In the genomic region with DNA sequence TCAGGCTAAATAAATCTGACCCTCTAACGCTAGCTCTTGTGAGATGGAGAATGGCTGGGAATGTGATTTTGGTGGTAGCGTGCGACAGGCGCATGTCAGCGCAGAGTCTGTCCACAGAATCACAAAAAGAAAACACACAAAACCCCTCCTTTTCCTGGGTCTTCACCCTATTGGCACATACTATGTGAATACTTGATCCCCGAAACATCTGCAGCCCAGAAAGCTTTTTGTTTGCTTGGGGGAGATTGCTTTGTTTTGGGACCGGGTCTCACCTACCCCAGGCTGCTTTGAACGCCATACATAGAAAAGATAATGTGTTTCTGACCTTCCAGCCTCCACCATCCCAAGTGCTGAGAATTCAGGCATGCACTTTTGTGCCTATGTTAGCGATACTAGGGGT, we compare ENCODE assay signal across 8 mouse cellular contexts. TPM values are rescaled to one million over a fixed set of nuclear protein-coding genes. Genes with fewer than 3 reads are reported as not detected.
DNase-seq lines count a peak whose midpoint lies in the region; ATAC-seq and TF ChIP-seq lines count a peak whose summit lies in the region.

No protein-coding gene starts in this region.

- H3K9ac ChIP-seq in heart, adult 2 months (ENCODE audit: low read depth, low read length) = no peak overlapping the region; the same call in 1 of the 2 replicates
- H3K9ac ChIP-seq in forebrain, postnatal 0 days = peak overlapping the region; percentile 35; the same call in 1 of the 2 replicates
- peak overlapping the region; percentile 22; the same call in 1 of the 2 replicates for H3K9ac ChIP-seq in liver, embryonic 16.5 days (ENCODE audit: low read depth, low read length)

- H3K4me3 ChIP-seq in heart, adult 2 months = peak overlapping the region; percentile 38
- H3K4me3 ChIP-seq in E14TG2a.4 (replicated peaks; ENCODE audit: low read length) = peak overlapping the region; percentile 75
- H3K4me3 ChIP-seq in forebrain, postnatal 0 days (ENCODE audit: low read depth, low read length) = peak overlapping the region; percentile 81
- peak overlapping the region; percentile 46 for H3K4me3 ChIP-seq in liver, embryonic 16.5 days (ENCODE audit: low read depth, low read length)

- H3K9me3 ChIP-seq in E14TG2a.4 (ENCODE audit: low read length) = no peaks in the 10 kb centered on the region
- H3K9me3 ChIP-seq in forebrain, postnatal 0 days (ENCODE audit: low read length) = no peaks in the 10 kb centered on the region
- no peaks in the 10 kb centered on the region for H3K9me3 ChIP-seq in liver, embryonic 16.5 days (replicated peaks; ENCODE audit: control insufficient read depth, low read length)

- intact Hi-C loops in heart, adult 2 months (cut with DNase I) = loop anchor here (5.0 kb wide), 1 partner anchor 59 kb away; the partner anchor contains the start of genes 1300017J02Rik and Topbp1
- intact Hi-C loops in heart, postnatal 25 days (cut with DNase I) = loop anchor here (5.0 to 10.0 kb wide), 2 partner anchors 164 to 638 kb away; partner anchors contain the start of genes Nphp3 and Srprb

- no peak for TF ChIP-seq POLR2A in heart, adult 2 months (IDR thresholded peaks at IDR 0.05; ENCODE audit: insufficient read depth, low read depth, low read length)

- H3K36me3 ChIP-seq in heart, adult 2 months (ENCODE audit: control insufficient read depth, insufficient read depth, low read length) = peaks cover 15% of the 10 kb centered on the region
- peaks cover 27% of the 10 kb centered on the region for H3K36me3 ChIP-seq in E14TG2a.4 (ENCODE audit: insufficient read depth, low read length)
- no peaks in the 10 kb centered on the region for H3K36me3 ChIP-seq in forebrain, postnatal 0 days (ENCODE audit: insufficient read depth)
- H3K36me3 ChIP-seq in liver, embryonic 16.5 days (ENCODE audit: control insufficient read depth, insufficient read depth) = peaks cover 3% of the 10 kb centered on the region

- peaks cover 3% of the 10 kb centered on the region; the same call in 1 of the 2 replicates for H3K79me2 ChIP-seq in heart, adult 2 months (replicated peaks; ENCODE audit: control insufficient read depth, insufficient read depth, low read length)

- TF ChIP-seq CTCF in heart, adult 2 months (IDR thresholded peaks at IDR 0.05) = no peak
- TF ChIP-seq CTCF in E14TG2a.4 (conservative IDR thresholded peaks at IDR 0.05; ENCODE audit: low read length) = no peak
- no peak for TF ChIP-seq CTCF in forebrain, postnatal 0 days (IDR thresholded peaks at IDR 0.05; ENCODE audit: low read depth)

- no peak for TF ChIP-seq EP300 in heart, adult 2 months (IDR thresholded peaks at IDR 0.05; ENCODE audit: insufficient read depth, low read depth, low read length)

- peak overlapping the region; percentile 57 for H3K4me2 ChIP-seq in forebrain, postnatal 0 days (ENCODE audit: low read depth)
- H3K4me2 ChIP-seq in liver, embryonic 16.5 days (ENCODE audit: low read depth, low read length) = peak overlapping the region; percentile 68

- peak overlapping the region; percentile 82 for H3K27ac ChIP-seq in heart, adult 2 months
- H3K27ac ChIP-seq in forebrain, postnatal 0 days (ENCODE audit: low read depth, low read length) = peak overlapping the region; percentile 77
- peak overlapping the region; percentile 31 for H3K27ac ChIP-seq in liver, embryonic 16.5 days (ENCODE audit: low read length)

- DNase-seq in heart, adult 2 months = no peak
- no peak for DNase-seq in heart, postnatal 25 days (ENCODE audit: low spot score)
- DNase-seq in forebrain, postnatal 0 days = no peak
- no peak for DNase-seq in urinary bladder, postnatal 14 days (ENCODE audit: low spot score)
- no peak for DNase-seq in B cell, adult 2 months

- WGBS in heart, adult 2 months = 52% methylated on average over 9 of the region's 9 CpGs
- WGBS in forebrain, postnatal 0 days = 57% methylated on average over 9 of the region's 9 CpGs
- WGBS in liver, embryonic 16.5 days (ENCODE audit: insufficient replicate concordance) = 48% methylated on average over 9 of the region's 9 CpGs

- ATAC-seq in forebrain, postnatal 0 days = no peak
- no peak for ATAC-seq in liver, embryonic 16.5 days (ENCODE audit: low read depth)
- no peak for ATAC-seq in CD4-positive, CD25-positive, alpha-beta regulatory T cell, adult 4 months

- no peaks in the 10 kb centered on the region for H3K27me3 ChIP-seq in heart, adult 2 months (ENCODE audit: control insufficient read depth, insufficient read depth, low read length)
- H3K27me3 ChIP-seq in E14TG2a.4 (ENCODE audit: insufficient read depth, low read length) = no peaks in the 10 kb centered on the region
- H3K27me3 ChIP-seq in forebrain, postnatal 0 days (ENCODE audit: insufficient read depth, low read length) = no peaks in the 10 kb centered on the region
- no peaks in the 10 kb centered on the region for H3K27me3 ChIP-seq in liver, embryonic 16.5 days (ENCODE audit: control insufficient read depth, insufficient read depth, low read depth, low read length)

- H3K4me1 ChIP-seq in heart, adult 2 months (ENCODE audit: control insufficient read depth, insufficient read depth, low read length) = peaks cover 6% of the 10 kb centered on the region
- peaks cover 37% of the 10 kb centered on the region for H3K4me1 ChIP-seq in E14TG2a.4 (replicated peaks; ENCODE audit: low read depth, low read length)
- H3K4me1 ChIP-seq in forebrain, postnatal 0 days (ENCODE audit: insufficient read depth) = peaks cover 14% of the 10 kb centered on the region
- H3K4me1 ChIP-seq in liver, embryonic 16.5 days (ENCODE audit: control insufficient read depth, low read depth, low read length) = peaks cover 27% of the 10 kb centered on the region

RNA-seq across cellular contexts. Expression of gene Cdv3, which starts 0.7 kb away (rescaled TPM):
- 100 to 1,000 TPM; 121 to 143 TPM for total RNA-seq in heart, adult 2 months (2021)
- polyA plus RNA-seq in heart, adult 2 months (2012; rRNA removed) = 26.5 and 51.2 TPM in 2 replicates
- 100 to 1,000 TPM; 102 to 104 TPM for total RNA-seq in heart, postnatal 25 days (2021)
- 105 and 126 TPM in 2 replicates for total RNA-seq in forebrain, postnatal 0 days (2014; rRNA removed)
- 84.3 and 89.1 TPM in 2 replicates for polyA plus RNA-seq in forebrain, postnatal 0 days (2015; fragmentation: Nextera tagmentation; extraction: Ambion mirVana)
- 41.2 and 41.8 TPM in 2 replicates for polyA plus RNA-seq in liver, embryonic 16.5 days (2015; fragmentation: Nextera tagmentation; extraction: Ambion mirVana)
- polyA plus RNA-seq in CD4-positive, CD25-positive, alpha-beta regulatory T cell, adult 4 months (2017; shearing (Covaris generic)) = 100 to 1,000 TPM in 1 of 2 experiments, 10 to 100 TPM in 1; 97.5 to 227 TPM

Comparison
In these comparisons a context has a peak if more than half of its experiments do, and no peak if none do; other contexts are left out.
1. H3K27ac ChIP-seq: peak in every context shown above with its lines; median percentile 82 in heart, adult 2 months; 77 in forebrain, postnatal 0 days; 31 in liver, embryonic 16.5 days.